Mouse (Mus musculus) right cerebral cortex, postnatal 25 days (tissue): ENCODE measurements around the gene Galnt7.

Experiments used
- DNase-seq: peaks from one replicate; pipeline ENCODE4 v3.0.0; 2022

Galnt7 gene

GRCm38 (mm10) chr8:57627946-57628786 lies 24.7 kb downstream of the Galnt7 start:
- peak; percentile 28 for DNase-seq

GRCm38 (mm10) chr8:57623955-57624354 lies 28.9 kb downstream of the Galnt7 start:
- DNase-seq = no peak

- DNase-seq = no peak
These were observed 29.8 kb downstream of the Galnt7 start for GRCm38 (mm10) chr8:57623051-57623450.

GRCm38 (mm10) chr8:57616965-57617364 lies 35.9 kb downstream of the Galnt7 start:
- no peak for DNase-seq

- DNase-seq = no peak
These were observed 37.7 kb downstream of the Galnt7 start for GRCm38 (mm10) chr8:57615016-57615657.

- no peak for DNase-seq
These were observed 41.3 kb downstream of the Galnt7 start for GRCm38 (mm10) chr8:57611419-57611977.

- DNase-seq = no peak
These were observed 42.0 kb downstream of the Galnt7 start for GRCm38 (mm10) chr8:57610706-57611418.

- no peak for DNase-seq
These were observed 50.3 kb downstream of the Galnt7 start for GRCm38 (mm10) chr8:57602511-57602910.

GRCm38 (mm10) chr8:57601987-57602418 lies 50.8 kb downstream of the Galnt7 start:
- no peak for DNase-seq

- DNase-seq = no peak
These were observed 52.8 kb downstream of the Galnt7 start for GRCm38 (mm10) chr8:57599813-57600555.

- DNase-seq = no peak
These were observed 57.0 kb downstream of the Galnt7 start for GRCm38 (mm10) chr8:57595853-57596252.

GRCm38 (mm10) chr8:57594175-57594885 lies 58.5 kb downstream of the Galnt7 start:
- no peak for DNase-seq

GRCm38 (mm10) chr8:57592604-57593003 lies 60.2 kb downstream of the Galnt7 start:
- no peak for DNase-seq

GRCm38 (mm10) chr8:57591681-57592080 lies 61.2 kb downstream of the Galnt7 start:
- DNase-seq = no peak

GRCm38 (mm10) chr8:57590015-57590414 lies 62.8 kb downstream of the Galnt7 start:
- no peak for DNase-seq

- DNase-seq = peak; percentile 44
These were observed 63.7 kb downstream of the Galnt7 start for GRCm38 (mm10) chr8:57589176-57589575.

- DNase-seq = no peak
These were observed 64.2 kb downstream of the Galnt7 start for GRCm38 (mm10) chr8:57588604-57589003.

- DNase-seq = no peak
These were observed 66.2 kb downstream of the Galnt7 start for GRCm38 (mm10) chr8:57586667-57587066.

GRCm38 (mm10) chr8:57585831-57586230 lies 67.0 kb downstream of the Galnt7 start:
- no peak for DNase-seq

- DNase-seq = no peak
These were observed 67.7 kb downstream of the Galnt7 start for GRCm38 (mm10) chr8:57585128-57585442.

- no peak for DNase-seq
These were observed 68.3 kb downstream of the Galnt7 start for GRCm38 (mm10) chr8:57584416-57585127.
